Mouse (Mus musculus): ENCODE data around the gene Tle3.

DNA sequence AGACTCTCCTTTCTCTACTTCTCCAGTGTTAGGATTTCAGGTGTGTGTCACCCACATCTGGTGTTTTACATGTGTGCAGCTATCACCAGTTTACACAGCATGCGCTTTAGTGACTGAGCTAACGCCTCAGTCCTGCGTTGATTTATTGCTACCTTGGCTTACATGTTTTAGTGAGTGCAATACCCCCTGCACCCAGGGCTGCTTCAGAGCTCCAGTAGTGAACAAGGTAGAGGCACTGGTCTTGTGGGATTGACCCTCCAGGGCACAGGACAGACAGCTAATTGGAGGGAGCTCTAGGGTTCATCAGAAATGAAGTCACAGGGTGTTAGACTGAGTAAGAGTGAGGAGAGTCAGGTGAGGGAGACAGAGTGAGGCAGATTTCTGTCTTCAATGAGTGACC, 12.4 kb upstream of the Tle3 start:
- TF ChIP-seq EP300 (IDR thresholded peaks at IDR 0.05; ENCODE audit: low read depth) (no peak), CTCF (IDR thresholded peaks at IDR 0.05; ENCODE audit: low read depth) (no peak)

Data from liver, embryonic 14.5 days (tissue).